In the genomic region with DNA sequence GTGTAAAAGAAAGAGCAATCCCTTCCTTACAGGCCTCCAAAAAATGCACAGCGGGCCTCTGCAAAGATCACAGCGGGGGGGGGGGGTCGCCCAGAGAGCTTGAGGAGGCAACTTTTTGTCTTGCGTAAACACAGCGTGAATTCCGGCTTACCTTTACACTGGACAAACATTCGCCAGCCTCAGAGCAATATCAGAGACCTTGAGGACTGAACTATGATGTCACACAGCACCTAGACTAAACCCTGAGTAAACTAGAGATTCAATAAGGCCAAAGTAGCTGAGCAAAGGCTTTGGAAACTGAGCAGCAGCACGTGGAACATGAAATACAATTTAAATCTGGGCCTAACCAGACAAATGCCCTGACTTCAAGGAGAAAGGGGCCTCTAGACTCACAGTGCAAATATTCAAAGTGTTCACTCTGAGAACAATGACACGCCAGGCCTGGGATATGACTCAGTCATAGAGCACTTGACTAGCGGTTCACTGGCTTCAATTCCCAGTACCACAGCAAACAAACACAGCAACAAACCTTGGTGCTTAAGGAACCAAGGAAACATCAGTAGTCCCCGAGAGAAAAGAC, we compare ENCODE assay signal across 15 mouse cellular contexts. TPM values are rescaled to one million over a fixed set of nuclear protein-coding genes. Genes with fewer than 3 reads are reported as not detected.
A peak's percentile ranks its signal among the peaks of the same experiment; 100 is the strongest.
DNase-seq lines count a peak whose midpoint lies in the region; ATAC-seq lines count a peak whose summit lies in the region.
"Had no signal": no experiment of that assay in that cellular context is flagged by ENCODE, and none has a peak within 500 bp of the region (broad histone marks: within the 10 kb centered on the region; RNA-seq: fewer than 3 reads in every experiment).

No protein-coding gene starts in this region.

- 32% methylated on average over 11 of the region's 11 CpGs for WGBS in lung, embryonic 15.5 days
- 32% methylated on average over 11 of the region's 11 CpGs for WGBS in hindbrain, embryonic 14.5 days

- no peaks in the 10 kb centered on the region for H3K36me3 ChIP-seq in lung, embryonic 15.5 days
- H3K36me3 ChIP-seq in hindbrain, embryonic 14.5 days (replicated peaks; ENCODE audit: control insufficient read depth, insufficient read depth): no peaks in the 10 kb centered on the region
- H3K36me3 ChIP-seq: embryonic facial prominence, embryonic 12.5 days; heart, embryonic 15.5 days; neural tube, embryonic 13.5 days had no signal

- H3K9ac ChIP-seq in lung, embryonic 15.5 days: no peak overlapping the region
- H3K9ac ChIP-seq in hindbrain, embryonic 14.5 days: no peak overlapping the region
- H3K9ac ChIP-seq: embryonic facial prominence, embryonic 12.5 days; heart, embryonic 15.5 days; neural tube, embryonic 13.5 days had no signal

- peaks cover 55% of the 10 kb centered on the region for H3K27me3 ChIP-seq in lung, embryonic 15.5 days
- H3K27me3 ChIP-seq in hindbrain, embryonic 14.5 days (ENCODE audit: control insufficient read depth, insufficient read depth, low read length): peaks cover 96% of the 10 kb centered on the region

- H3K4me2 ChIP-seq in lung, embryonic 15.5 days: no peak overlapping the region
- no peak overlapping the region for H3K4me2 ChIP-seq in hindbrain, embryonic 14.5 days (replicated peaks)
- H3K4me2 ChIP-seq: embryonic facial prominence, embryonic 12.5 days; heart, embryonic 15.5 days; neural tube, embryonic 13.5 days had no signal

- H3K27ac ChIP-seq in lung, embryonic 15.5 days: peak overlapping the region; percentile 29; the same call in 1 of the 2 replicates
- no peak overlapping the region for H3K27ac ChIP-seq in hindbrain, embryonic 14.5 days
- H3K27ac ChIP-seq: embryonic facial prominence, embryonic 12.5 days; heart, embryonic 15.5 days; neural tube, embryonic 13.5 days had no signal

- no peaks in the 10 kb centered on the region for H3K4me1 ChIP-seq in lung, embryonic 15.5 days
- H3K4me1 ChIP-seq in hindbrain, embryonic 14.5 days (replicated peaks; ENCODE audit: control insufficient read depth, insufficient read depth, low read length): no peaks in the 10 kb centered on the region
- H3K4me1 ChIP-seq: embryonic facial prominence, embryonic 12.5 days; heart, embryonic 15.5 days; neural tube, embryonic 13.5 days had no signal

- DNase-seq in lung, postnatal 10 days: no peak
- DNase-seq in ZHBTc4 (ENCODE audit: low read depth, low spot score): peak; percentile 35
- DNase-seq in lung, postnatal 25 days (ENCODE audit: low spot score): peak; percentile 31
- no peak for DNase-seq in spleen, postnatal 4 days (ENCODE audit: low spot score in 2 of 2)
- no peak for DNase-seq in kidney, postnatal 36 days
- DNase-seq in hindbrain, embryonic 14.5 days (ENCODE audit: low spot score): no peak
- DNase-seq: cerebellum, postnatal 25 days; kidney, adult 9 months; liver; retina, postnatal 1 day had no signal

- no peak for ATAC-seq in lung, embryonic 15.5 days (ENCODE audit: borderline replicate concordance, extremely low read depth, low FRiP score, low TSS enrichment)
- ATAC-seq in hindbrain, embryonic 14.5 days (ENCODE audit: low FRiP score): no peak
- ATAC-seq: midbrain, embryonic 16.5 days had no signal

- H3K9me3 ChIP-seq in lung, embryonic 15.5 days: no peaks in the 10 kb centered on the region
- no peaks in the 10 kb centered on the region for H3K9me3 ChIP-seq in hindbrain, embryonic 14.5 days (ENCODE audit: control insufficient read depth, low read length)
- H3K9me3 ChIP-seq: embryonic facial prominence, embryonic 12.5 days; heart, embryonic 15.5 days; neural tube, embryonic 13.5 days had no signal

- no peak overlapping the region for H3K4me3 ChIP-seq in lung, embryonic 15.5 days
- H3K4me3 ChIP-seq in hindbrain, embryonic 14.5 days (replicated peaks; ENCODE audit: low read length): no peak overlapping the region
- H3K4me3 ChIP-seq: embryonic facial prominence, embryonic 12.5 days; heart, embryonic 15.5 days; neural tube, embryonic 13.5 days had no signal

RNA-seq across cellular contexts. Expression of a gene that starts 28.8 kb away (rescaled TPM):
- polyA plus RNA-seq in lung, embryonic 15.5 days (2015; fragmentation: Nextera tagmentation; extraction: Ambion mirVana): 33.9 and 36.7 TPM in 2 replicates
- 22.6 and 26.0 TPM in 2 replicates for polyA plus RNA-seq in hindbrain, embryonic 14.5 days (2014; fragmentation: Nextera tagmentation; extraction: Ambion mirVana)

Comparison
In these comparisons a context has a peak if more than half of its experiments do, and no peak if none do; other contexts are left out.
1. DNase-seq: peak in ZHBTc4 (single experiment) and lung, postnatal 25 days (single experiment); none in lung, postnatal 10 days (single experiment), spleen, postnatal 4 days (0 of 2), kidney, postnatal 36 days (0 of 2) and hindbrain, embryonic 14.5 days (single experiment).